Mouse (Mus musculus): ENCODE data around the gene Cdk9.
A peak's percentile ranks its signal among the peaks of the same experiment; 100 is the strongest.

The Cdk9 gene

GRCm38 (mm10) chr2:32712934-32713817, at the start of gene Cdk9:
Gene Cdk9 (minus strand): TSS chr2:32713076.
- peak; percentile 92 for DNase-seq (ENCODE audit: low spot score)

- no peak for DNase-seq (ENCODE audit: low spot score)
Observed at GRCm38 (mm10) chr2:32761859-32762258, 49.0 kb upstream of the Cdk9 start.

GRCm38 (mm10) chr2:32761361-32761760, 48.5 kb upstream of the Cdk9 start:
- DNase-seq (ENCODE audit: low spot score) = no peak

- DNase-seq (ENCODE audit: low spot score) = no peak
Observed at GRCm38 (mm10) chr2:32759001-32759400, 46.1 kb upstream of the Cdk9 start.

- no peak for DNase-seq (ENCODE audit: low spot score)
Observed at GRCm38 (mm10) chr2:32758503-32758902, 45.6 kb upstream of the Cdk9 start.

GRCm38 (mm10) chr2:32757056-32757845, 44.4 kb upstream of the Cdk9 start, which contains the start of gene Tor2a:
Gene Tor2a (plus strand): TSS chr2:32757234.
- DNase-seq (ENCODE audit: low spot score) = peak; percentile 95

- DNase-seq (ENCODE audit: low spot score) = no peak
Observed at GRCm38 (mm10) chr2:32756674-32757055, 43.8 kb upstream of the Cdk9 start.

- DNase-seq (ENCODE audit: low spot score) = no peak
Observed at GRCm38 (mm10) chr2:32752181-32752580, 39.3 kb upstream of the Cdk9 start.

GRCm38 (mm10) chr2:32751665-32752033, 38.8 kb upstream of the Cdk9 start:
- DNase-seq (ENCODE audit: low spot score) = no peak

GRCm38 (mm10) chr2:32750887-32751664, 38.2 kb upstream of the Cdk9 start:
- DNase-seq (ENCODE audit: low spot score) = peak; percentile 51

- no peak for DNase-seq (ENCODE audit: low spot score)
Observed at GRCm38 (mm10) chr2:32750199-32750598, 37.3 kb upstream of the Cdk9 start.

- DNase-seq (ENCODE audit: low spot score) = no peak
Observed at GRCm38 (mm10) chr2:32749082-32749481, 36.2 kb upstream of the Cdk9 start.

GRCm38 (mm10) chr2:32744272-32744982, 31.6 kb upstream of the Cdk9 start:
- no peak for DNase-seq (ENCODE audit: low spot score)

- no peak for DNase-seq (ENCODE audit: low spot score)
Observed at GRCm38 (mm10) chr2:32742173-32742531, 29.3 kb upstream of the Cdk9 start.

- DNase-seq (ENCODE audit: low spot score) = peak; percentile 27
Observed at GRCm38 (mm10) chr2:32741273-32742172, 28.6 kb upstream of the Cdk9 start.

- DNase-seq (ENCODE audit: low spot score) = no peak
Observed at GRCm38 (mm10) chr2:32740916-32741272, 28.0 kb upstream of the Cdk9 start, which contains the start of gene 6330409D20Rik. Gene 6330409D20Rik (minus strand): TSS chr2:32741016.

- DNase-seq (ENCODE audit: low spot score) = no peak
Observed at GRCm38 (mm10) chr2:32739311-32739710, 26.4 kb upstream of the Cdk9 start.

GRCm38 (mm10) chr2:32737008-32737407, 24.1 kb upstream of the Cdk9 start:
- no peak for DNase-seq (ENCODE audit: low spot score)

- DNase-seq (ENCODE audit: low spot score) = no peak
Observed at GRCm38 (mm10) chr2:32736306-32736829, 23.5 kb upstream of the Cdk9 start.

GRCm38 (mm10) chr2:32734933-32735332, 22.1 kb upstream of the Cdk9 start:
- no peak for DNase-seq (ENCODE audit: low spot score)
